Mouse (Mus musculus): ENCODE results near the gene AW011738. TPM values are rescaled to one million over a fixed set of nuclear protein-coding genes. Genes with fewer than 3 reads are reported as not detected.

AW011738 gene
- polyA plus RNA-seq, 1 experiment = 8.2 TPM

DNA sequence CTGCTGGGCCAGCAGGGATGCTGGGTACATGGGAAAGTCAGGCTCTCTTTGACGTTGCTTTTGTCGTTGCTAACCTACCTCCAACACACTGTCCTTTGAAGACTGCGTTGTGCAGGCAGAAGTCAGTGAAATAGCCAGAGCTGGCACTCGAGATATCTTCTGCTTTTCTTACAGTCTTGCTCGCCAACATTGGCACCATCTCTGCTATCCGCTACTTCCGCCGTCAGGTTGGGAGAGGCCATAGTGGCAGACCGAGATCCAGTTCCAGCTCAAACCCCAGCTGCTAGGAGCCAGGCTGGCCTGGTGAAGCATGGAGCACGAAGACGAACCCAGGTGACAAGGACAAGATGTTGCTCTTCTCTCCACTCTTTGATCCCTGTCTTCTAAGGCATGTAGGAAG is 16.8 kb downstream of the AW011738 start:
- WGBS = 77% methylated on average over 11 of the region's 11 CpGs
- no peak for TF ChIP-seq POLR2A (IDR thresholded peaks at IDR 0.05; ENCODE audit: borderline replicate concordance, control insufficient read depth, low read depth, low read length)
- TF ChIP-seq CTCF (IDR thresholded peaks at IDR 0.05; ENCODE audit: control insufficient read depth, insufficient read depth, low read length) = no peak
- Histone ChIP-seq H3K27ac (ENCODE audit: control insufficient read depth, insufficient read depth, low read depth, low read length, poor library complexity) (no peak overlapping the region), H3K4me3 (replicated peaks; ENCODE audit: control insufficient read depth, low read depth, low read length) (no peak overlapping the region), H3K4me1 (ENCODE audit: control insufficient read depth, insufficient read depth, low read length) (no peaks in the 10 kb centered on the region)

DNA sequence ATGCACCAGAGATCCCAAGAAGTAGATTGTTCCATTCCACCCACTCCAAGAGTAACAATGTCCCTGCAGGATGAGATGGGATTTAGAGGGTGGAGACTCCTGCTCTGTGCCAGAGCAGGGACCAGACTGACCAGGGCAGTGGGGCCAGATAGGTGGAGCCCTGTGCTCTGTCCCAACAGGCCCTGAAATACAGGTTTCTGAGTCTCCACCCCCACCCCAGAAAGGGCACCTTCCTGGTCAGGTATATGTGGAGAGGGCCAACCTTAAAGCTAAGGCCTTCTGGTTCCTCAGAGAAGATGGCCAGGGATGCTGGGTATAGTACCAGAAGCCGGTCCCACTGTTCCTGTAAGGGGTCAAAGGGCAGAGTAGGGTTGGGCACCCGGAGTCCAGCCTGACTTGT is 21.2 kb downstream of the AW011738 start:
- 81% methylated on average over 2 of the region's 2 CpGs for WGBS
- no peaks in the 10 kb centered on the region; the same call in 1 of the 2 replicates for H3K4me1 ChIP-seq (ENCODE audit: control insufficient read depth, insufficient read depth, low read length)
- H3K27ac ChIP-seq (ENCODE audit: control insufficient read depth, insufficient read depth, low read depth, low read length, poor library complexity) = no peak overlapping the region
- no peak for TF ChIP-seq CTCF (IDR thresholded peaks at IDR 0.05; ENCODE audit: control insufficient read depth, insufficient read depth, low read length)
- no peak for TF ChIP-seq POLR2A (IDR thresholded peaks at IDR 0.05; ENCODE audit: borderline replicate concordance, control insufficient read depth, low read depth, low read length)
- H3K4me3 ChIP-seq (replicated peaks; ENCODE audit: control insufficient read depth, low read depth, low read length) = no peak overlapping the region

DNA sequence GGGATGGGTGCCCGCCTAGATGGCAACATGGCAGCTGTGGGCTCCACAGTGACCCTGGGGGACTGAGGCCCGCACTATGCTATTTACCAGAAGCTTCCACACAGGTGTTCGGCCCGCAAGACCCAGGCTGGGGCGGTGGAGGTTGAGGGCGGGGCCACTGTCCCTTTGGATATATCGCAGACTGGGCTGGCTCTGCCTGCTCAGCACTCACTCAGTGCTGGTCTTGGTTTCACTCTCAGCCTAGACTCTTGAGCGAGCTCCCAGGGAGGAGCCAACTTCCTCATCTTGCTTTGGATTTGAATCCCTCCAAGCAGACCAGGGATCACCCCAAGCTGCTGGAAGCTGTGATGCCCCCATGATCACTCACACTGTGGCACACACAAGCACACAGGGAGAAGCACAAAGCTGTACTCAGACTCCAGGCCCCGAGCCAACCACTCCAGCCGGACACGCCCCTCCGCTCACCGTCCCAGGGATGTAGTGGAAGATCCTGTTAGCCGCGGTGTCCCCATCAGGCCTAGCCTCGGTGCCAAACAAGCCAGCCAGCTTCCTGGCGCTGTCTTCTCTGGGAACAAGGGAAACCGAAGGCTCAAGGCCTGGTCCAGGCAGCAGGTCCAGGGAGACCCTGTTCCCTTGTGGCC is 24.8 kb downstream of the AW011738 start:
- H3K4me3 ChIP-seq (replicated peaks; ENCODE audit: control insufficient read depth, low read depth, low read length) = no peak overlapping the region
- no peaks in the 10 kb centered on the region; the same call in 1 of the 2 replicates for H3K4me1 ChIP-seq (ENCODE audit: control insufficient read depth, insufficient read depth, low read length)
- WGBS = 70% methylated on average over 18 of the region's 18 CpGs
- no peak overlapping the region for H3K27ac ChIP-seq (ENCODE audit: control insufficient read depth, insufficient read depth, low read depth, low read length, poor library complexity)
- no peak for TF ChIP-seq POLR2A (IDR thresholded peaks at IDR 0.05; ENCODE audit: borderline replicate concordance, control insufficient read depth, low read depth, low read length)
- TF ChIP-seq CTCF (IDR thresholded peaks at IDR 0.05; ENCODE audit: control insufficient read depth, insufficient read depth, low read length) = no peak

DNA sequence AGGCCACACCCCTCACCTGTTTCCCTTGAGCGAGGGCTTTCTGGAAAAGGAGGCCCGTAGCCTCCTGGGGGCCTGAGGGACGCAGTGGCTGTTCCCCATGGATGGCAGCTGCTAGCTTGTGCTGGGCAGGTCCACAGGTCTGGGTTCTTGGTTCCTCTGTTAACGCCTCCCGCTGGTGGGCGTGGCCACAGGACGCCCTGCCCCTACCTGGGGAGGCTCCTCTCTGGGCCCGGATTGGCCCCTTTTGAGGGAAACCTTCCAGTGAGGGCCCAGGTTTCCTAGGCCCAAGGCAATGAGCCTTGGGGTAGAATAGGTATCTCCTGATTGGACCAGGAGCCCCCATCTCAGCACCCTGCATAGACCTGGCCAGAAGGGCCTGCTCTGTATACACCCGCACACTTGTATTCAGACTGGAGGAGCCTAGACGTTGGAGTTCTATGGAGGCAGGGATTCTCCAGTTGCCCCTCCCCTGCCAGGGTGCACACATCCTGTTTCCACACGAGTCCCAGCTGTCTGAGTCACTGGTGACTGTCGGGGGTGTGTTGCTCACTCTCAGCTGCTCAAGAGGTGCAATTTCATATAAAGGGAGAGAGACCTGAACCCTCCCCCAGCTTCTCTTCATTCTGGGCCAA is 25.4 kb downstream of the AW011738 start:
- WGBS = 54% methylated on average over 12 of the region's 12 CpGs
- no peak overlapping the region for H3K4me3 ChIP-seq (replicated peaks; ENCODE audit: control insufficient read depth, low read depth, low read length)

DNA sequence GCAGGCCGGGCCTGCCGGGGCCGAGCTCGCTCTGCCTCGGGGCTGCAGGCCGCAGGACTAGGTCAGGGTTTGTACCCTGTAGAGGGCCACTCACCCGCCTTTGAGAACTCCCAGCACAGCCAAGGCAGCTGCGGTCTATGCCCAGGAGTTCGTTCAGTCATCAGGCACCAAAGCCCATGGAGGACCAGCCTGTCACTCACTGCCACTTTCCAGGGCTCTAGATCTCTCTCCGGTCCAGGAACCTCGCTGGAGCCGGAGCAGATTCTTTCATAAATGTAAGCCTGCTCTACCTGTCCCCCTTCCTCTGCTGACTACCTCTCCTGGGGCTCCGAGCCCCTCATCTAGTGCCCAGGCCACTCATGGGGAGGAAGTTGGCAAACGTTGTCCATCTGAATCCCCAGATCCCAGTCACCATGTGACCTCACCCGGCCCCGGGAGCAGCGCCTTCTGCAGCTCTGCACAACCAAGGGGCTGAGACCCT is 31.0 kb downstream of the AW011738 start:
- 10% methylated on average over 17 of the region's 17 CpGs for WGBS
- Histone ChIP-seq H3K4me1 (ENCODE audit: control insufficient read depth, insufficient read depth, low read length) (peaks cover 2% of the 10 kb centered on the region), H3K27ac (ENCODE audit: control insufficient read depth, insufficient read depth, low read depth, low read length, poor library complexity) (peak overlapping the region; percentile 41; the same call in 1 of the 2 replicates), H3K4me3 (replicated peaks; ENCODE audit: control insufficient read depth, low read depth, low read length) (peak overlapping the region; percentile 75)
- TF ChIP-seq POLR2A (IDR thresholded peaks at IDR 0.05; ENCODE audit: borderline replicate concordance, control insufficient read depth, low read depth, low read length) (no peak), CTCF (IDR thresholded peaks at IDR 0.05; ENCODE audit: control insufficient read depth, insufficient read depth, low read length) (no peak)

More for the DNA sequence above, 25.4 kb downstream of the AW011738 start:
- H3K27ac ChIP-seq (ENCODE audit: control insufficient read depth, insufficient read depth, low read depth, low read length, poor library complexity) = no peak overlapping the region
- TF ChIP-seq CTCF (IDR thresholded peaks at IDR 0.05; ENCODE audit: control insufficient read depth, insufficient read depth, low read length) (no peak), POLR2A (IDR thresholded peaks at IDR 0.05; ENCODE audit: borderline replicate concordance, control insufficient read depth, low read depth, low read length) (no peak)
- H3K4me1 ChIP-seq (ENCODE audit: control insufficient read depth, insufficient read depth, low read length) = no peaks in the 10 kb centered on the region; the same call in 1 of the 2 replicates

DNA sequence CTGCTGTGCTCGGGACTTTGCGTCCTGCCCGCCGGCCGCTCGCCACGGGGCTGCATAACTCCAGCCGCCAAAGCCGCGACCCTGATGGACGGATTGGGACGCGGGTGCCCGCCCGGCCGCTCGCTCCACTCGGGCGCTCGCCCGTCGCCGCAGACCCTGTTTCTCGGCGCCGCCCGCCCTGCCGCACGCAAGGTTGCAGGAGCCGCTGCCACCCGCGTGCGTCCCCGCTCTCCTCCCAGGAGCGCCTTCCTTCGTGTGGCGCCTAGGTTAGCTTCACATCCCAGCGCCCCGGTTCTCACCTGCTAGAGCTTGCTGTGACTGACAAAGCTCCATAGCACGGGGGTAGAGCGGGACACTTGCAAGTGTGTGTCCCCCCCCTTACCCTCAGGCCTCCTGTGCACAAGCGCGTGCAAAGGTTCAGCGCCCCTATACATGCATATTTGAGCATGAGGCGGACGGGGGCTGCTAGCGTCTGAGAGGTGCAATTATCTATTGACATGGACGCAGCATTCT is 31.7 kb downstream of the AW011738 start, which contains the start of gene Plekhn1:
Gene Plekhn1 (minus strand): TSS at position 157 of the 513 bp plus-strand sequence.
- H3K4me3 ChIP-seq (replicated peaks; ENCODE audit: control insufficient read depth, low read depth, low read length) = peak within 1 kb of the TSS; percentile 88
- TF ChIP-seq CTCF (IDR thresholded peaks at IDR 0.05; ENCODE audit: control insufficient read depth, insufficient read depth, low read length) = 0 out of 2 replicates have a peak, but pooled peaks have one; percentile 4
- TF ChIP-seq POLR2A (IDR thresholded peaks at IDR 0.05; ENCODE audit: borderline replicate concordance, control insufficient read depth, low read depth, low read length) = peak; percentile 23; the same call in 1 of the 2 replicates
- H3K4me1 ChIP-seq (ENCODE audit: control insufficient read depth, insufficient read depth, low read length) = peaks cover 2% of the 10 kb centered on the region
- under 1% methylated on average over 40 of the region's 48 CpGs for WGBS
- peak within 1 kb of the TSS; percentile 89 for H3K27ac ChIP-seq (ENCODE audit: control insufficient read depth, insufficient read depth, low read depth, low read length, poor library complexity)

DNA sequence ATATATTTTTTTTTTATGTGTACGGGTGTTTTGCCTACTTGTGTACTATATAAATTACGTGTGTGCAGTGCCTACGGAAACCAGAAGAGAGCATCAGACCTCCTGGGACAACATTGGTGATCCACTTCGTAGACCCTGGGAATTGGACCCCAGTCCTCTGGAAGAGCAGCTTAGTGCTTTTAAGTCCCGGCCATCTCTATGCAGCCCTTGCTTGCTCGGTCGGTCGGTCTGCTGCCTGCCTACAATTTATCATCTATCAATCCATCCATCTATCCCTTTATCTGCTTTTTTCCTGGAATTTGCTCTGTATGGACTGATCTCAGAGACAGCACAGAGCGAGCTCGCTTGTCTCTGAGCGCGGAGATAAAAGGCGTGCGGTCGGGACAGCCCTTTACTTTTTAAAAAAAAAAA is 32.3 kb downstream of the AW011738 start:
- WGBS = under 1% methylated on average over 15 of the region's 15 CpGs
- TF ChIP-seq CTCF (IDR thresholded peaks at IDR 0.05; ENCODE audit: control insufficient read depth, insufficient read depth, low read length) (no peak), POLR2A (IDR thresholded peaks at IDR 0.05; ENCODE audit: borderline replicate concordance, control insufficient read depth, low read depth, low read length) (no peak)
- Histone ChIP-seq H3K27ac (ENCODE audit: control insufficient read depth, insufficient read depth, low read depth, low read length, poor library complexity) (peak overlapping the region; percentile 89), H3K4me1 (ENCODE audit: control insufficient read depth, insufficient read depth, low read length) (peaks cover 2% of the 10 kb centered on the region), H3K4me3 (replicated peaks; ENCODE audit: control insufficient read depth, low read depth, low read length) (peak overlapping the region; percentile 88)

All from bone marrow, adult 2 months (tissue).